Comparison of ENCODE assay signal across 8 mouse cellular contexts in the genomic region with DNA sequence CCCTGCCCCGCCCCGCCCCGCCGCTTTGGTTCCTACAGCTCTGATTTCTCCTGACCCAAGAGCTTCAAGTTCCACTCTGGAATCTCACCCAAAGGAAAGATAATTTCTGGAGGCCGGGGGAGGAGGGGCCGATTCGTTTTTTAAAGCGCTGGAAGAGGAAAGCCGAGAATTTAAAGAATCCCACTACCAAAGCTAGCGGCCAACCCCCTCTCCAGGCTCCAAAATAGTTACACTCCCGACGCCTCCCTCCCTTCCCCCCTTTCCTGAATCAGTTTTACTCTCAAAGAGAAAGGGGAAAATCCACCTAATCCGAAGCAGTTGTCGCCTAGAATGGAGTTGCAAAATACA. TPM values are rescaled to one million over a fixed set of nuclear protein-coding genes. Genes with fewer than 3 reads are reported as not detected.
A peak's percentile ranks its signal among the peaks of the same experiment; 100 is the strongest.
DNase-seq lines count a peak whose midpoint lies in the region; ATAC-seq lines count a peak whose summit lies in the region.

A gene (minus strand): TSS at position 213 of the 348 bp plus-strand sequence.

- H3K36me3 ChIP-seq in neural tube, embryonic 11.5 days (ENCODE audit: control insufficient read depth, insufficient read depth, low read length) = no peaks in the 10 kb centered on the region
- H3K36me3 ChIP-seq in forebrain, embryonic 15.5 days = no peaks in the 10 kb centered on the region
- no peaks in the 10 kb centered on the region for H3K36me3 ChIP-seq in limb, embryonic 15.5 days
- H3K36me3 ChIP-seq in neural tube, embryonic 15.5 days = no peaks in the 10 kb centered on the region

- WGBS in neural tube, embryonic 11.5 days = under 1% methylated on average over 13 of the region's 14 CpGs
- WGBS in forebrain, embryonic 15.5 days = under 1% methylated on average over 14 of the region's 14 CpGs
- 2% methylated on average over 14 of the region's 14 CpGs for WGBS in limb, embryonic 15.5 days
- 0% methylated on average over 14 of the region's 14 CpGs for WGBS in neural tube, embryonic 15.5 days

- ATAC-seq in neural tube, embryonic 11.5 days (ENCODE audit: insufficient read depth, low FRiP score, low TSS enrichment) = peak; percentile 6; the same call in 1 of the 2 replicates
- ATAC-seq in forebrain, embryonic 15.5 days (replicated peaks) = peak; percentile 41
- peak; percentile 58 for ATAC-seq in limb, embryonic 15.5 days (ENCODE audit: insufficient number of reproducible peaks, low FRiP score, low TSS enrichment, low read depth)
- peak; percentile 25 for ATAC-seq in neural tube, embryonic 15.5 days (ENCODE audit: low FRiP score)

- H3K27ac ChIP-seq in neural tube, embryonic 11.5 days (ENCODE audit: low read depth, low read length) = peak within 1 kb of the TSS; percentile 67; the same call in 1 of the 2 replicates
- H3K27ac ChIP-seq in forebrain, embryonic 15.5 days (replicated peaks) = peak within 1 kb of the TSS; percentile 61
- H3K27ac ChIP-seq in limb, embryonic 15.5 days = peak within 1 kb of the TSS; percentile 96
- H3K27ac ChIP-seq in neural tube, embryonic 15.5 days (replicated peaks) = peak within 1 kb of the TSS; percentile 77

- H3K9ac ChIP-seq in neural tube, embryonic 11.5 days (ENCODE audit: low read length) = peak within 1 kb of the TSS; percentile 74
- H3K9ac ChIP-seq in forebrain, embryonic 15.5 days (replicated peaks) = peak within 1 kb of the TSS; percentile 89
- H3K9ac ChIP-seq in limb, embryonic 15.5 days = peak within 1 kb of the TSS; percentile 88
- peak within 1 kb of the TSS; percentile 75 for H3K9ac ChIP-seq in neural tube, embryonic 15.5 days (replicated peaks)

- H3K4me3 ChIP-seq in neural tube, embryonic 11.5 days (ENCODE audit: low read depth, low read length) = peak within 1 kb of the TSS; percentile 90
- peak within 1 kb of the TSS; percentile 86 for H3K4me3 ChIP-seq in forebrain, embryonic 15.5 days
- H3K4me3 ChIP-seq in limb, embryonic 15.5 days = peak within 1 kb of the TSS; percentile 68
- H3K4me3 ChIP-seq in neural tube, embryonic 15.5 days (replicated peaks) = peak within 1 kb of the TSS; percentile 73

- no peaks in the 10 kb centered on the region for H3K27me3 ChIP-seq in neural tube, embryonic 11.5 days (ENCODE audit: control insufficient read depth, insufficient read depth, low read length)
- H3K27me3 ChIP-seq in forebrain, embryonic 15.5 days = no peaks in the 10 kb centered on the region
- H3K27me3 ChIP-seq in limb, embryonic 15.5 days = no peaks in the 10 kb centered on the region
- H3K27me3 ChIP-seq in neural tube, embryonic 15.5 days (replicated peaks) = no peaks in the 10 kb centered on the region

- peak within 1 kb of the TSS; percentile 66 for H3K4me2 ChIP-seq in neural tube, embryonic 11.5 days (ENCODE audit: low read depth)
- H3K4me2 ChIP-seq in forebrain, embryonic 15.5 days (replicated peaks) = peak within 1 kb of the TSS; percentile 91
- H3K4me2 ChIP-seq in limb, embryonic 15.5 days = peak within 1 kb of the TSS; percentile 69
- H3K4me2 ChIP-seq in neural tube, embryonic 15.5 days = peak within 1 kb of the TSS; percentile 67

- H3K9me3 ChIP-seq in neural tube, embryonic 11.5 days (ENCODE audit: control insufficient read depth, low read length) = no peaks in the 10 kb centered on the region
- H3K9me3 ChIP-seq in forebrain, embryonic 15.5 days = no peaks in the 10 kb centered on the region
- H3K9me3 ChIP-seq in limb, embryonic 15.5 days = no peaks in the 10 kb centered on the region
- no peaks in the 10 kb centered on the region for H3K9me3 ChIP-seq in neural tube, embryonic 15.5 days (replicated peaks)

- DNase-seq in embryo, embryonic 10 days (ENCODE audit: low spot score) = peak; percentile 66
- DNase-seq in embryo, embryonic 9.5 days (ENCODE audit: extremely low spot score) = no peak
- no peak for DNase-seq in neural tube, embryonic 11.5 days (ENCODE audit: low spot score)
- no peak for DNase-seq in neural tube, embryonic 10.5 days (ENCODE audit: extremely low spot score, low spot score)
- no peak for DNase-seq in retina, embryonic 14.5 days (ENCODE audit: low spot score)

- no peaks in the 10 kb centered on the region for H3K4me1 ChIP-seq in neural tube, embryonic 11.5 days (ENCODE audit: control insufficient read depth, insufficient read depth, low read length)
- peaks cover 11% of the 10 kb centered on the region for H3K4me1 ChIP-seq in forebrain, embryonic 15.5 days
- H3K4me1 ChIP-seq in limb, embryonic 15.5 days = peaks cover 8% of the 10 kb centered on the region; the same call in 1 of the 2 replicates
- peaks cover 6% of the 10 kb centered on the region; the same call in 1 of the 2 replicates for H3K4me1 ChIP-seq in neural tube, embryonic 15.5 days

RNA-seq across cellular contexts. Expression of the gene that starts here (rescaled TPM):
- polyA plus RNA-seq in neural tube, embryonic 11.5 days (2014; fragmentation: Nextera tagmentation; extraction: Ambion mirVana) = 28.2 and 32.6 TPM in 2 replicates
- polyA plus RNA-seq in forebrain, embryonic 15.5 days (2015; fragmentation: Nextera tagmentation; extraction: Ambion mirVana) = 4.3 and 4.7 TPM in 2 replicates
- 35.5 and 39.0 TPM in 2 replicates for polyA plus RNA-seq in limb, embryonic 15.5 days (2015; fragmentation: Nextera tagmentation; extraction: Ambion mirVana)
- polyA plus RNA-seq in neural tube, embryonic 15.5 days (2015; fragmentation: Nextera tagmentation; extraction: Ambion mirVana) = 7.9 and 9.2 TPM in 2 replicates

Comparison
In these comparisons a context has a peak if more than half of its experiments do, and no peak if none do; other contexts are left out.
1. ATAC-seq: peak in every context shown above with its lines; median percentile 58 in limb, embryonic 15.5 days; 41 in forebrain, embryonic 15.5 days; 25 in neural tube, embryonic 15.5 days; 6 in neural tube, embryonic 11.5 days.